Mouse (Mus musculus): Measurements from ENCODE around the gene Tcea3. TPM values are rescaled to one million over a fixed set of nuclear protein-coding genes. Genes with fewer than 3 reads are reported as not detected.

Tcea3 gene
- polyA plus RNA-seq, 1 experiment from 2014 or later, result 19.2 TPM

GRCm38 (mm10) chr4:136239622-136240021 lies 7.9 kb upstream of the Tcea3 start:
- H3K4me3 ChIP-seq (replicated peaks), result no peak overlapping the region
- no peak overlapping the region for H3K4me2 ChIP-seq (replicated peaks)
- H3K27me3 ChIP-seq, result peaks cover 25% of the 10 kb centered on the region
- WGBS, result 28% methylated on average over 8 of the region's 8 CpGs
- H3K36me3 ChIP-seq, result peaks cover 47% of the 10 kb centered on the region
- H3K9ac ChIP-seq, result no peak overlapping the region
- no peak for ATAC-seq (ENCODE audit: insufficient number of reproducible peaks, low FRiP score, low TSS enrichment, low read depth)
- no peaks in the 10 kb centered on the region for H3K9me3 ChIP-seq (replicated peaks)
- no peak overlapping the region for H3K27ac ChIP-seq (replicated peaks)
- H3K4me1 ChIP-seq, result 0 out of 2 replicates have a peak, but pooled peaks cover 9% of the 10 kb centered on the region

- Histone ChIP-seq H3K27me3 (peaks cover 29% of the 10 kb centered on the region), H3K4me3 (replicated peaks) (no peak overlapping the region), H3K9me3 (replicated peaks) (no peaks in the 10 kb centered on the region), H3K27ac (replicated peaks) (no peak overlapping the region), H3K4me1 (0 out of 2 replicates have a peak, but pooled peaks cover 9% of the 10 kb centered on the region), H3K9ac (no peak overlapping the region), H3K36me3 (peaks cover 49% of the 10 kb centered on the region), H3K4me2 (replicated peaks) (no peak overlapping the region)
- no peak for ATAC-seq (ENCODE audit: insufficient number of reproducible peaks, low FRiP score, low TSS enrichment, low read depth)
- 70% methylated on average over 14 of the region's 14 CpGs for WGBS
Measured at GRCm38 (mm10) chr4:136240123-136240522, 7.4 kb upstream of the Tcea3 start.

- Histone ChIP-seq H3K4me3 (replicated peaks) (no peak overlapping the region), H3K9me3 (replicated peaks) (no peaks in the 10 kb centered on the region), H3K36me3 (peaks cover 48% of the 10 kb centered on the region), H3K4me1 (0 out of 2 replicates have a peak, but pooled peaks cover 11% of the 10 kb centered on the region), H3K9ac (no peak overlapping the region), H3K4me2 (replicated peaks) (no peak overlapping the region), H3K27ac (replicated peaks) (no peak overlapping the region), H3K27me3 (peaks cover 37% of the 10 kb centered on the region)
- WGBS, result 44% methylated on average over 8 of the region's 8 CpGs
- ATAC-seq (ENCODE audit: insufficient number of reproducible peaks, low FRiP score, low TSS enrichment, low read depth), result no peak
Measured at GRCm38 (mm10) chr4:136240955-136241354, 6.6 kb upstream of the Tcea3 start.

GRCm38 (mm10) chr4:136242065-136242703 lies 5.3 kb upstream of the Tcea3 start:
- Histone ChIP-seq H3K36me3 (peaks cover 44% of the 10 kb centered on the region), H3K27ac (replicated peaks) (no peak overlapping the region), H3K4me2 (replicated peaks) (no peak overlapping the region), H3K27me3 (peaks cover 47% of the 10 kb centered on the region), H3K9ac (no peak overlapping the region), H3K4me3 (replicated peaks) (no peak overlapping the region), H3K9me3 (replicated peaks) (no peaks in the 10 kb centered on the region), H3K4me1 (peaks cover 23% of the 10 kb centered on the region)
- no peak for ATAC-seq (ENCODE audit: insufficient number of reproducible peaks, low FRiP score, low TSS enrichment, low read depth)
- WGBS, result 44% methylated on average over 8 of the region's 8 CpGs

GRCm38 (mm10) chr4:136242728-136243127 lies 4.8 kb upstream of the Tcea3 start:
- Histone ChIP-seq H3K4me1 (peaks cover 29% of the 10 kb centered on the region), H3K36me3 (peaks cover 44% of the 10 kb centered on the region), H3K4me2 (replicated peaks) (no peak overlapping the region), H3K27me3 (peaks cover 44% of the 10 kb centered on the region), H3K4me3 (replicated peaks) (no peak overlapping the region), H3K9me3 (replicated peaks) (no peaks in the 10 kb centered on the region), H3K9ac (no peak overlapping the region), H3K27ac (replicated peaks) (no peak overlapping the region)
- WGBS, result 75% methylated on average over 7 of the region's 7 CpGs
- no peak for ATAC-seq (ENCODE audit: insufficient number of reproducible peaks, low FRiP score, low TSS enrichment, low read depth)

GRCm38 (mm10) chr4:136244208-136244607 lies 3.3 kb upstream of the Tcea3 start:
- Histone ChIP-seq H3K27me3 (peaks cover 48% of the 10 kb centered on the region), H3K27ac (replicated peaks) (no peak overlapping the region), H3K9ac (no peak overlapping the region), H3K4me2 (replicated peaks) (no peak overlapping the region), H3K4me3 (replicated peaks) (no peak overlapping the region), H3K9me3 (replicated peaks) (no peaks in the 10 kb centered on the region), H3K36me3 (peaks cover 43% of the 10 kb centered on the region), H3K4me1 (peaks cover 34% of the 10 kb centered on the region)
- WGBS, result 69% methylated on average over 7 of the region's 7 CpGs
- no peak for ATAC-seq (ENCODE audit: insufficient number of reproducible peaks, low FRiP score, low TSS enrichment, low read depth)

GRCm38 (mm10) chr4:136245681-136246080 lies 1.8 kb upstream of the Tcea3 start:
- Histone ChIP-seq H3K4me1 (peaks cover 45% of the 10 kb centered on the region), H3K4me3 (replicated peaks) (no peak overlapping the region), H3K4me2 (replicated peaks) (no peak overlapping the region), H3K27me3 (peaks cover 52% of the 10 kb centered on the region), H3K27ac (replicated peaks) (no peak overlapping the region), H3K36me3 (peaks cover 37% of the 10 kb centered on the region), H3K9me3 (replicated peaks) (no peaks in the 10 kb centered on the region), H3K9ac (no peak overlapping the region)
- no peak for ATAC-seq (ENCODE audit: insufficient number of reproducible peaks, low FRiP score, low TSS enrichment, low read depth)
- WGBS, result 45% methylated on average over 5 of the region's 5 CpGs

- 10% methylated on average over 12 of the region's 12 CpGs for whole genome bisulfite sequencing
Measured at GRCm38 (mm10) chr4:136246568-136246969, 960 bp upstream of the Tcea3 start.

GRCm38 (mm10) chr4:136247386-136247728 lies 172 bp upstream of the Tcea3 start:
- no peak overlapping the region for H3K27ac ChIP-seq (replicated peaks)
- WGBS, result 2% methylated on average over 14 of the region's 14 CpGs
- no peaks in the 10 kb centered on the region for H3K9me3 ChIP-seq (replicated peaks)
- H3K36me3 ChIP-seq, result peaks cover 26% of the 10 kb centered on the region
- H3K4me3 ChIP-seq (replicated peaks), result peak overlapping the region; percentile 54
- peaks cover 45% of the 10 kb centered on the region for H3K4me1 ChIP-seq
- peak overlapping the region; percentile 92 for H3K4me2 ChIP-seq (replicated peaks)
- peak overlapping the region; percentile 31; the same call in 1 of the 2 replicates for H3K9ac ChIP-seq
- no peak for ATAC-seq (ENCODE audit: insufficient number of reproducible peaks, low FRiP score, low TSS enrichment, low read depth)
- peaks cover 52% of the 10 kb centered on the region for H3K27me3 ChIP-seq

More at GRCm38 (mm10) chr4:136246568-136246969, 960 bp upstream of the Tcea3 start:
- Histone ChIP-seq H3K27ac (replicated peaks) (no peak overlapping the region), H3K9ac (no peak overlapping the region), H3K4me1 (peaks cover 45% of the 10 kb centered on the region), H3K36me3 (peaks cover 29% of the 10 kb centered on the region), H3K9me3 (replicated peaks) (no peaks in the 10 kb centered on the region), H3K4me2 (replicated peaks) (peak overlapping the region; percentile 92; the same call in 1 of the 2 replicates), H3K4me3 (replicated peaks) (peak overlapping the region; percentile 54; the same call in 1 of the 2 replicates), H3K27me3 (peaks cover 52% of the 10 kb centered on the region)
- no peak for ATAC-seq (ENCODE audit: insufficient number of reproducible peaks, low FRiP score, low TSS enrichment, low read depth)

GRCm38 (mm10) chr4:136248464-136249331 lies 1.2 kb downstream of the Tcea3 start:
- ATAC-seq (ENCODE audit: insufficient number of reproducible peaks, low FRiP score, low TSS enrichment, low read depth), result 0 out of 2 replicates have a peak, but pooled peaks have one; percentile 17
- no peaks in the 10 kb centered on the region for H3K9me3 ChIP-seq (replicated peaks)
- peak overlapping the region; percentile 54 for H3K4me3 ChIP-seq (replicated peaks)
- peaks cover 15% of the 10 kb centered on the region for H3K36me3 ChIP-seq
- H3K27me3 ChIP-seq, result peaks cover 50% of the 10 kb centered on the region
- H3K4me2 ChIP-seq (replicated peaks), result peak overlapping the region; percentile 92
- peaks cover 45% of the 10 kb centered on the region for H3K4me1 ChIP-seq
- WGBS, result 1% methylated on average over 37 of the region's 37 CpGs
- H3K27ac ChIP-seq (replicated peaks), result peak overlapping the region; percentile 67
- peak overlapping the region; percentile 31; the same call in 1 of the 2 replicates for H3K9ac ChIP-seq

GRCm38 (mm10) chr4:136249332-136249647 lies 1.8 kb downstream of the Tcea3 start:
- Histone ChIP-seq H3K9me3 (replicated peaks) (no peaks in the 10 kb centered on the region), H3K36me3 (peaks cover 9% of the 10 kb centered on the region; the same call in 1 of the 2 replicates), H3K27me3 (peaks cover 46% of the 10 kb centered on the region), H3K9ac (no peak overlapping the region), H3K4me2 (replicated peaks) (peak overlapping the region; percentile 92), H3K4me3 (replicated peaks) (peak overlapping the region; percentile 54), H3K4me1 (peaks cover 45% of the 10 kb centered on the region), H3K27ac (replicated peaks) (peak overlapping the region; percentile 67)
- 12% methylated on average over 11 of the region's 11 CpGs for WGBS
- ATAC-seq (ENCODE audit: insufficient number of reproducible peaks, low FRiP score, low TSS enrichment, low read depth), result no peak
